Mouse (Mus musculus): ENCODE measurements around the gene Aebp2. TPM values are rescaled to one million over a fixed set of nuclear protein-coding genes. Genes with fewer than 3 reads are reported as not detected.
"Not testable (repeated sequence)": the region's sequence is repeated elsewhere in the genome, so short reads cannot be mapped to it uniquely, and the experiment has no call there.

Aebp2 gene
- total RNA-seq, 2 experiments from 2014 or later = 52.6 to 58.2 TPM

DNA sequence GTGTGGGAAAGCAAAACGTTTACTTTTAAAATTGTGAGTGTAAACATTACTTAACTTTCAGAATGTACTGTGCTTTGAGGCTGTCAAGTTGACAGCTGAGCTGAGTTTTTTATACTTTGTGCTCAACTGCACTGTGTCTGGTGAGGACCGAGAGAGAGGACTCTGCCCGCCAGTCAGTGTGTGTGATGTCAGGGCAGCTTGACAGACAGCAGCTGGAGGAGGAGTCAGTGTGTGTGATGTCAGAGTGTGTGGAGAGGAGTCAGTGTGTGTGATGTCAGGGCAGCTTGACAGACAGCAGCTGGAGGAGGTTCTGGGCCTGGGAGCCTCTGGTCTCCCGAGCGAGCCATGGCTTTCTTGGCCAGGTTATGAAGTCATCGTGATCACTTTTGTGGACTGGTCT lies 24.4 kb downstream of the Aebp2 start:
- DNase-seq (ENCODE audit: extremely low spot score in 1 of 2, low spot score in 1 of 2) = no peak

DNA sequence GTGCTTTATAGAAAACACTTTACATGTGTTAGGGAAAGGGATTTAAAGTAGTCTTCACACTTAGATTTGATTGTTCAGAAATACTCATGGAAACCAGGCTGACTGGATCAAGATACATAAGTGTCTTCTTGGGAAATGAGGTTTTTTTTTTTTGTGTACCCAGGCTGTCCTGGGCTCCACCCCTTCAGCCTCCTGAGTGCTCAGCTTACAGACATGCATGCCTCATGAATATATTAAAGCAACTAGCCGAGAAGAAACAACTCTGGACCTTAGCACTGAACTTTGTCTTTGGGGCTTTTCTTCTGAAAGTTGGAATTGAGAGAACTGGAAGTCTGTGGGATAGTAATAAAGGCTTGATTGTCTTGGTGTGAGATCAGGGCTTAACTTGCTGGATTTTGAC lies 27.3 kb downstream of the Aebp2 start:
- no peak for DNase-seq (ENCODE audit: extremely low spot score in 1 of 2, low spot score in 1 of 2)

DNA sequence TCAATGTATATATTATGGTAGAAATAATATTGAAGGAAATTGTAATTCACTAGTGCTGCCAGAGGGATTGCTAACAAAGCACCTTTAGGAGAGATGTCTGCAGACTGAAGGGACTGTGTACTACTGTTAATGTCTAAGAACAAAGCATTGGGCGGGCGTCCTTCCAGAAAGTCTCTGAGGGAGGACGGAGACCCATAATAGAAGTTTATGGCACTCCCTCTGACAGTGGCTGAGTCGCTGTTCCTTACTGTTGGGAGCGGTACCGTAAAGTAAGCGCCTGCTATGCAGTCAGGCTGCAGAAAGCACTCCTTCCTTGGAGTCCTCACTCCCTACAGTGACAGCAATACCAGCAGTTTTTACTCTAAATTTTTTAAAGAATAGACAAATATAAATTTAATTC lies 29.5 kb downstream of the Aebp2 start:
- no peak for DNase-seq (ENCODE audit: extremely low spot score in 1 of 2, low spot score in 1 of 2)

DNA sequence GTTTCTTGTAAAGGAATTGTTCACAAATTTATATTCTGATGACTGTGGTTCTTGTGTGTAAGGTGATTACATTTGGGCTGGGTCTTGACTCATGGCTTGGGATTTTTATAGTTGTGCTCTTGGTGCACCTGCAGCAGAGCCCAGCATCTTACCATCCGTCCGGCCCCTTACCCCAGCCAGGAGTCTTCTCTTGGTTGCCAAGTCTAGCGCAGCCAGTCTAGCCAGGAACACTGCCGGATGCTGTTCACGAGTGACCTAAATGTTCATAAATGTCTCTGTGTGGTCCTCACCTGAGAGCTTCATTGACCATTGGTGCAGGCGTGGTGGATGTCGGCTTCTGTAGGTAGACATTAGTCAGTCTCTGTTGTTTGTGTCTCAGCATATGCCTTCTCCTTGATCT lies 33.0 kb downstream of the Aebp2 start:
- no peak for DNase-seq (ENCODE audit: extremely low spot score in 1 of 2, low spot score in 1 of 2)

DNA sequence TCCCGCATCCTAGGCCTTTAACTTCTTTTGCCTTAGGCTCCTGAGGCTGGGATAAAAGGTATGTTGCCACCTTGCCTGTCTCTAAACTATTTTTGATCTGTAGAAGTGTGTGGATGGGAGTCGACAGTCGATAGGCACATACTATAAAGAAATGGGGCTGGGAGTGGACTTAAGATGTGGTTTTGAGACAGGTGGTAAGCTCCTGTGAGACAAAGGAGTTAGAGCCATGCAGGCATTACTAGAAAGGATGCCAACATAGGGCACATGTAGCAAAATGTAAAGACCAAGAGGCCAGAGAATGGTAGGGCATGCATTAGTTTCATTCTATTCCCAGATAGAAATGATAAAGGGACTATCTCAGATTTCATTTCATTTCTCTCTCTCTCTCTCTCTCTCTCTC lies 34.5 kb downstream of the Aebp2 start:
- DNase-seq (ENCODE audit: extremely low spot score in 1 of 2, low spot score in 1 of 2) = no peak

DNA sequence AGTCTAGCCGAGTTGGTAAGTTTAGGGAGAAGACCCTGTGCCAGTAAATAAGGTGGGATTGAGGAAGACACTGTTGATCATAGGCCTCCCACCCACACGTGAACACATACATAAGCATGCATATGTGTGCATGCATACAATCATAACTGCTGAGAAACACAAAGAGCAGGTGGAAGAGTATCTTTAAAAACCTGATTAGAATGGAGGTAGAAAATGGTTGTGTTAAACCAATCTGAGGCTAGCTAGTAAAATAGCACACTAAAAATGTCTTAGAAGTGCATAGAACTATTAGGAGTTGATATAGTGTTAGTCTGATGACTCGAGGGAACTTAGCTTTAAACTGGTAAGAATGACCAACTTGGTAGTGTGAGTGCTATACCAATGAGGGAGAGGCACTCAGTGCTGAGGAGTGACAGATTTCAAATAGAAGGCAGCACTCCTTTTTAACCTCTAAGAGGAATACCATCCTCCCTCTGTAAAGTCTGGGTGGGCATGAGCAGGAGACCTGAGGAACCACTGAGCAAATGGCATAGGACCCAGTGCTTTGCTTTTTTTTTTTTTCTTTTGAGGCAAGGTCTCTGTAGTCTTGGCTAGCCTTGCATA lies 35.6 kb downstream of the Aebp2 start:
- DNase-seq (ENCODE audit: extremely low spot score in 1 of 2, low spot score in 1 of 2) = no peak

DNA sequence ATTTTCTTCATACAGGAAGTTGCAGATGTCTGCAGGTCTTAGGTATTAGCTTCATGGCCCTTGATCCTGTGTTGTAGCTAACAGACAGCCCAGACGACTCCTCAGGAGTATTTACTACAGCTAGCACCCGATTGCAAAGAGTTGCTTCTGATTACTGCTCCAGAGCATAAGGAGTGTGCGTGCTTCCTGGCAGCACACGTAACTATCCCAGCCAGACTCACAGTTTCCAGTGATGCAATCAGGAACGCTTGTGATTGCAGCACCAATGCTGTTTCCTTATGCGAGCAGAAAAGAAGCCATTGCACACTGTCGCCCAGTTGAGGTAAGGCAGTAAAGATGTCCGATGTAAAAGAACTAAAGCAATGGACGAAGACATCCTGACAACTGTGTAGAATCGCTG lies 38.6 kb downstream of the Aebp2 start:
- DNase-seq (ENCODE audit: extremely low spot score in 1 of 2, low spot score in 1 of 2) = no peak

DNA sequence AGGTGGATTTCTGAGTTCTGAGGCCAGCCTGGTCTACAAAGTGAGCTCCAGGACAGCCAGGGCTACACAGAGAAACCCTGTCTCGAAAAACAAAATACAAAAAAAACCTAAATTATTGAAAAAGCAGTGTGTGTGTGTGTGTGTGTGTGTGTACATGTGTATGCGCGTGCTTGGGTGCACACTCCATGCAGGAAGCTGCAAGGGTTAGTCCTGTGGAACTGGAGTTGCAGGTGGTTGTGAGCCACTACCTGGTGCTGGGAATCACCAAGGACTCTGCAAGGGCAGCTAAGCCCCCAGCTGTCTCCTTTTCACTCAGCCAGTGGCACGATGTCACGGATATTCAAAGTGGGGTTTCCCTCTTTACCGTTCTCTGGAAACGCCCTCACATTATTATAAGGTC lies 39.3 kb downstream of the Aebp2 start:
- DNase-seq (ENCODE audit: extremely low spot score in 1 of 2, low spot score in 1 of 2) = no peak

DNA sequence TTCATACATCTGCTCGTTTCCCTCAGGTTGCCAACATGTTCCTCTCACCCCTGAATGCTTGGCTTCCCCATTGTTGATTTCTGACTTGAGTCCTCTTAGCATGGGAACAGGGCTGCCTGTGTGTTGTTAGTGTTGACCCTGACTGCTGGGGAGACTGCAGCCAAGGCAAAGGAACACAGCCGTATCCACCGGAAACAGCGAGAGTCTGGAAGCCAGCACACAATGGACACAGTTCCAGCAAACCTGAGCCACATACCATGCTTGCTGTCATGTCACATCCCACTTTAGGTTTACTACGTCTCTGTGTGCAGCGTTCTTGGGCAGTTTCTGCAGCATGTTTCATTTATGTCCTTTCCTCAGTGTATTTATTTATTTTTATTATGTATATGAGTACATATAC lies 39.8 kb downstream of the Aebp2 start:
- no peak for DNase-seq (ENCODE audit: extremely low spot score in 1 of 2, low spot score in 1 of 2)

DNA sequence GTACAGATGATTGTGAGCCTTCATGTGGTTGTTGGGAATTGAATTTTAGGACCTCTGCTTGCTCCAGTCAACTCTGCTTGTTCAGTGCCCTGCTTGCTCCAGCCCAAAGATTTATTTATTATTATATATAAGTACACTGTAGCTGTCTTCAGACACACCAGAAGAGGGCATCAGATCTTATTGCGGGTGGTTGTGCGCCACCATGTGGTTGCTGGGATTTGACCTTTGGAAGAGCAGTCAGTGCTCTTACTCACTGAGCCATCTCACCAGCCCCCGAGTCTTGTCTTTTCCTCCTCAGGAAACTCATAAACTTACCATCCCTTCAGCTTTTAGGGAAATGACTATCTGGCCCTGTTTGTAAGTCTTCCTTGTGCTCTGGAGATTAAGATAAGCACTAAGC lies 40.2 kb downstream of the Aebp2 start:
- DNase-seq (ENCODE audit: extremely low spot score in 1 of 2, low spot score in 1 of 2) = not testable (repeated sequence)

DNA sequence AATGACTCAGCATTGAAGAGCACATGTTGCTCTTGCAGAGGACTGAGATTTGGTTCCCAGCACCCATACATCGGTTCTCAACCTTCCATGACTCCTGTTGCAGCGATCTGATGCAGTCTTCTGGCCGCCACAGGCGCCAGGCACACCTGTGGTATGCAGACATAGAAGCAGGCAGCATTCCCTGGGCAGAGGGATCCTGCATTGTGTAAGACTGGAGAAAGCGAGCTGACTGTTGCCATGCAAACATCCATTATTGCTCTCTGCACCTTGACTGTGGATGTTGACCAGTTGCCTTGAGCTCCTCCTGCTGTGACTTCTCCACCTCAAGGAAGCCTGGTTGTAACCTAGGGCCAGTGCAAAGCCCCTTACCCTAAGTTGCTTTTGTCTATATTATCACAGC lies 42.1 kb downstream of the Aebp2 start:
- DNase-seq (ENCODE audit: extremely low spot score in 1 of 2, low spot score in 1 of 2) = no peak

DNA sequence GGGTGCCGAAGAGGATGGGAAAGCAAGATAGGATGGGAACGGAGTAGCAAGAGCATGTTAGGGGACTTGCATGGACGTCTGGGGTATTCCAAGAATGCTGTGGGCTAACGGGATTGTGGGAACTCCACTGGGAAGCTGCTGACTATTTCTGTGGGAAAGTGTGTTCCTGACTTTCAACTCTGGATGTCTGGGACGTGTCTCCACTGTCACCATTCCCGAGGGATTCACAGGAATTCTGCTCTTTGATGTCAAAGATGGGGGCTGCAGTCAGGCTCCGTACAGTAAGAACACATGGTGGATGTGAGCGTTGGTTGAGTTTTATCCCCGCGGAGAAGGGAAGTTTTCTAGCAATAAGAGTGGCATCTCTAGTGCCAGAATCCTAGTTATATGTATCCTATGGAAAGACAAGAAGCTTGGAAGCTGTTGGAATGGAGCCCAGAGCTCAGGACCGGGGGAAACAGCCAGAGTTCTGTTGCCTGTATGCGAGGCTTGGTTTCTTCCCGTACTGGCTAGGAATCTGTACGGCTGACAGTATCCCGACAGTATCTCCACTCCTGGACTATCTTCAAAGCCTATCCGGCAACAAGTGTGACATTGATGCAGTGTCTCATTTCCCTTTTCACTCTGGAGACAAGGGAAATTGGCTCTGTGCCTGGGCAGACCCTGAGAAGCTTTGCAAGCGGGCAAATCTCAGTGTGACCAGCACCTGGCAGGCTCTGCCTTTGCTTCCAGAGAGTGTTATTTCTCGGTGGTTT lies 44.2 kb downstream of the Aebp2 start:
- no peak for DNase-seq (ENCODE audit: extremely low spot score in 1 of 2, low spot score in 1 of 2)

DNA sequence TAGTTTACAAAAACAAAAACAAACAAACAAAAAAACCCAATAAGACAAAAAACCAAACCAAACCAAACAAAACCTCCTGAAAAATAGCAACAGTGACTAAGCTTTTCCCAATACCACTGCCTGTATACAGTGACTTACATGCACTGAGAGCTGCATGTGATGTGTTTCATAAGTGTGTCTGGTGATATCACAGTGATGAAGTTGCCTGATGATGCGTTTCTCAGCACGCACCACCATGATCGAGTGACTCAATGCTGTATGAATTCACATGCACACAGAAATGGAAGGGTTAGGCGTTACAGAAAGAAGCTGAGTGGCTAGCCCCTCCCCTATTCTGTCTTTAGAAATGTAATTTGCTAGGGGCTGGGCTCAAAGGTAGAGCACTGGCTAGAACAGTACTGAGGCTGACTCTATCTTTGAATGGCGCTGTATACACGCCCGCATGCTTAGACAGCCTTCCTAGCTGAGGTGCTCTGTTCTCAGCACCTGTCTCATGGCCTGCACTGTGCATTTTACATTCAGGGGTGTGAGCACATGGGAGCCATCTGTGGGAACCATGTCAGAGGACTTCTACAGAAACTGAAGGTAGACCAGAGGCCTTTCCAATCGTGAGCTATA lies 44.9 kb downstream of the Aebp2 start:
- no peak for DNase-seq (ENCODE audit: extremely low spot score in 1 of 2, low spot score in 1 of 2)

DNA sequence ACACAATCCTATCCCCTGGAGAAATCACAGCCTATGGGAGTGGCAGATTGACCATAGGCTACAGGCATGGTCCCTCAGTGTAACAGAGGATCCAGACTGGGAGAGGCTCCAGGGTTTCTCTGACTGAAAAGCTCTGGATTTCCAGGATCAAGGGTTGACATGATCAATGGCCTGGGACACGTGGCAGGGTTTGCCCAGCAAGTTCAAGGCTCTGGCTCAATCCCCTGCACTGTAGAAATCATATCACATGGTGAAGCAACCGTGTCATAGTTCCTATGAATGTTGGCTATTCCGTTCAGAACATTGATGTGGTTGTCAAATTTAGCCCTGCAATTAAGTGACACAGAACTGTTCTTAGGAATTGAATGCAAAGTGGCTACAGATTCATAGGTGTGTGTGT lies 52.0 kb downstream of the Aebp2 start:
- DNase-seq (ENCODE audit: extremely low spot score in 1 of 2, low spot score in 1 of 2) = no peak

DNA sequence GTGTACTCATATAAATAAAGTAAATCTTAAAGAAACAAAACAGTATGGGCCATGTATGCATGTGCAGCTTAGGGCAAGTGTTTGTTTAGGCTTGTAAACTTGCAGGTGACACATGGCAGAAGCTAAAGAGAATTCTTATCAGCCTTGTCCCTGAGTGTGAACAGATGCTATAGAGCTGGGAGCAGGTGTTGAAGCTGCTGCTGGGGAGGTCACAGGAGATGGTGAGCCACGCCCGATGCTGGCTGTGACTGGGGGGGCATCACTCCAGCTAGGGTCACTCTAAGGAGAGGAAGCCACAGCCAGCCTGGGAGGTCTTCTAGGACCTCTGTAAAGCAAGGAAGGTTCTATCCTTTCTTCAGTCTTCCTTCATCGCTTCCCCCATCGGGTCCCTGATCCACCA lies 53.6 kb downstream of the Aebp2 start:
- DNase-seq (ENCODE audit: extremely low spot score in 1 of 2, low spot score in 1 of 2) = no peak

DNA sequence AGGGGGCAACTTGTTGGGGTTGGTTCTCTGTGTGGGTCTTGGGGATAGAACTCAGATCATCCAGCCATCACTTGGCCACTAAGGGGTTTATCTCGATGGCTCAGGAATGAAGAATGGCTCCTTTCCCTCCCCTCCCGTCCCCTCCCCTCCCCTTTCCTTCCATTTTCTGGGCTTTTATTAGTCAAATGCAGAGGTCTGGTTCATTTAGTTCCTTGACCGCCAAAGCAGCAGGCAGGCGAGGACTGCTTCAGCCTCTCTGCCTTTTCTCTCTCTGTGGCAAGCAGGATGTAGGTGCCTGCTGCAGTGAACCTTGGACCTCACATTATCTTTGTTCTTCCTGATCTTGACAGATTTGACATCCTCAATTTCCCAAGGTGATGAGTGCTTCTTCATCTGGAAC lies 54.6 kb downstream of the Aebp2 start:
- DNase-seq (ENCODE audit: extremely low spot score in 1 of 2, low spot score in 1 of 2) = no peak

DNA sequence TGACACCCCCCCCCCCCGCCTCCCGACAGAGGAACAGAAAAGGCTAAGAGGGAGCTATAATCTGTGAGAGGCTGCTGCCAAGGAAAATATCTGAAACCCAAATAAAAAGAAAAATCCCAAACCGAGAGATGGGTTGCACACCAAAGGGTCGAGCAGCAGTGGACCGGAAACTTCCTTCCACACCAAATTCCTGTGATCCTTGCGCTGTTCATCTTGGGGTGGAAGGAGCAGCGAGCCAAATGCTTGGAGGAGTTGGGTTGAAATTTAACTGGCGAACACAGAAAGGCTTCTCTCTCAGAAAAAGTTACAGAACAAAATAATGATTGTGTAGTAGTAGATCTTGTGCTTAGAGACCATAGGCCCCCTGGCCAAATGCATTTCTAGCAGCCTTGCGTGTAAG lies 55.5 kb downstream of the Aebp2 start:
- DNase-seq (ENCODE audit: extremely low spot score in 1 of 2, low spot score in 1 of 2) = no peak

DNA sequence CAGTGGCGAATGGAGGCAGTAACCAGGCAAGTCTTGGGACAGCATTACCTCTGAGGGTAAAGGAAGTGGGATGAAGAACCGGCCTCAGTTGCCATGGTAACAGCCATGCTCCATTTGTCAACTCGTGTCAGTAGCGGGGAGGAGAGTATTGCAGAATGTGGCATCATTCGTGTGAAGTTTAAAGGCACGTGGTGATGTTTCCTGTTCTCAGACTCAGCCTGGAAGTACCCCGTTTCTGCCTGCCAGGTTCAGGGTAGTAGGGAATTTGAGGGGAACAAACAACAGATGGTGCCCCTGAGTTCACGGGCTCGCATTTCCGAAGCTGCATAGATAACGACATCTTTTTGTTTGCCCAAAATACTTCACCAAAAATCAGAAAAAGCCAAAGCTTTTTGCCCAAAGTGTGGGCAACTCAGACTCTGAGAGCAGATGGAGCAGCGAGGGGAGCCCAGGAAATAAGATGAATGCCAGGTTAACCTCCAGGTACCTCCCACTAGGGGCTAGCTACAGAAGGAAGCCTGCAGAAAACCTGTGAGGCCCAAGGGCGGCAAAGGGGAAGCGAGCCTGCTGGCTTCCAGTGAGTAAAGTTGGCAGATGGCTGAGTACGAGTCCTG lies 56.3 kb downstream of the Aebp2 start:
- DNase-seq (ENCODE audit: extremely low spot score in 1 of 2, low spot score in 1 of 2) = peak in 1 of 2 experiments; percentile 20

DNA sequence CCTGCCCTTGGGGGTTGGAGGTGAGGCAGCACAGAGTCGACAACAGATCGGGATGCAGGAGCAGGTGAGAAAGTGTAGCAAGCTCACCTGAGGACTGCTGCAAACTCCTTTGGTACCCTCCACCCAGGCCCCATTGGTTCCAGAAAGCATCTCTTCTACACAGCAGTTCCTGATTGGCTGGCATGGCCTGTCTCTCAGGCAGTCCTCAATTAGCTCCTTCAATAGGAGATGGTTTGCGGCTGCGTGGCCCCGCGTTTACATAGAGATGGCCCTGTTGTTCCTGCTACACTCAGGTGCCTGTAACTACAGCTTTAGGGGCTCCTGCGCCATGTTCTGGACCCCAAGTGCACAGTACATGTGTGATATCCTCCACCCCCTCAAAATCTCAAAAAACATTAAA lies 58.2 kb downstream of the Aebp2 start:
- no peak for DNase-seq (ENCODE audit: extremely low spot score in 1 of 2, low spot score in 1 of 2)

DNA sequence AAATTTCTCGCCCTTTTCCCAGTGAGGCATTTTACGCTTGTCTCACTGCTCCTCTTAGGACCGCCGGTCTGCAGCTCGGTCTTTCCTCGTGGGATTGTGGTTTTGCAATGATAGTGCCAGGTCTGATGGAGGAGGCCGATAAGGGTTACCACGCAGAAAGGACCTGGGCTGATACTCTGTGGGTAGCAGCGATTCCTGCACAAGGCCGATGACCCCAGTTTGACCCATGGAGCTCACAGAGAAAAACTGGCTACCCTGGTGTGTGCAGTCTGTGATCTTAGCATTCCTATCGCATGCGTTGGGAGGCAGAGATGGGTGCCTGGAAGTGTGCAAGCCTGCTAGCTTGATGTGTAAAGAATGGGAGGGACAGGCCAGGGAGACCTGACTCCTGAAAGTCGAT lies 60.4 kb downstream of the Aebp2 start:
- DNase-seq (ENCODE audit: extremely low spot score in 1 of 2, low spot score in 1 of 2) = no peak

DNA sequence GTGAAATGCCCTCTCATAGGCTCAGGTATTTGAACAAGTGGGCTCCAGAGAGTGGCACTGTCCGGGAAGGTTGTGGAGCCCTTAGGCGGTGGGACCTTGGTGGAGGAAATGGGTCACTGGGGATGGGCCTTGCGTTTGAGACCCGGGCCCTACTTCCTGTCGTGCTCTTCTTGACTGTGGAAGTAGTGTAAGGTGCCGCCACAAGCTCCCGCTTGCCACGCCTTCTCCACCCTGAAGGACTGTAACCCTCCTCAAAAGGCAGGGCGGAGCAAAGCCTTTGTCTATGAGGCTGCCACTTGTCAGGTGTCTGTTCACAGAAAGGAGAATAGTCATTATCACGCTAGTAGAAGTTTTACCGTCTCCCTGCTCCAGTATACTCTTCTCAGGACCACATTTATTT lies 61.9 kb downstream of the Aebp2 start:
- DNase-seq (ENCODE audit: extremely low spot score in 1 of 2, low spot score in 1 of 2) = no peak
